ENCODE assay signal across 10 mouse cellular contexts in genomic region chr6:64688181-64688944, GRCm38 (mm10). TPM values are rescaled to one million over a fixed set of nuclear protein-coding genes. Genes with fewer than 3 reads are reported as not detected.
DNase-seq lines count a peak whose midpoint lies in the region; ATAC-seq and TF ChIP-seq lines count a peak whose summit lies in the region.
"Had no signal": no experiment of that assay in that cellular context is flagged by ENCODE, and none has a peak within 500 bp of the region (broad histone marks: within the 10 kb centered on the region; RNA-seq: fewer than 3 reads in every experiment).

No protein-coding gene starts in this region.

- peak; percentile 59 for DNase-seq in left cerebral cortex, postnatal 4 days
- DNase-seq in left cerebral cortex, adult 2 months (ENCODE audit: extremely low spot score in 1 of 2, low spot score in 2 of 2): no peak
- peak; percentile 26 for DNase-seq in limb, embryonic 11.5 days (ENCODE audit: low spot score)
- no peak for DNase-seq in ovary, postnatal 36 days (ENCODE audit: low spot score)
- DNase-seq in layer of hippocampus, adult 9-10 months (ENCODE audit: low spot score): no peak
- DNase-seq: heart, postnatal 4 days had no signal

- WGBS in embryonic facial prominence, embryonic 15.5 days: 8% methylated on average over 19 of the region's 19 CpGs
- 7% methylated on average over 19 of the region's 19 CpGs for WGBS in limb, embryonic 11.5 days
- 8% methylated on average over 19 of the region's 19 CpGs for whole genome bisulfite sequencing in stomach, embryonic 16.5 days

- no peak for ATAC-seq in embryonic facial prominence, embryonic 15.5 days (ENCODE audit: insufficient number of reproducible peaks, low FRiP score, low TSS enrichment, low read depth)
- ATAC-seq in limb, embryonic 11.5 days (ENCODE audit: insufficient number of reproducible peaks, low FRiP score, low TSS enrichment, low read depth): no peak
- no peak for ATAC-seq in stomach, embryonic 16.5 days (ENCODE audit: insufficient read depth, low FRiP score)
- ATAC-seq: liver, embryonic 12.5 days had no signal

- H3K4me3 ChIP-seq in left cerebral cortex, adult 2 months: no peak overlapping the region
- H3K4me3 ChIP-seq in embryonic facial prominence, embryonic 15.5 days (replicated peaks): no peak overlapping the region
- no peak overlapping the region for H3K4me3 ChIP-seq in limb, embryonic 11.5 days (ENCODE audit: low read depth, low read length)
- no peak overlapping the region for H3K4me3 ChIP-seq in stomach, embryonic 16.5 days (replicated peaks; ENCODE audit: low read length)
- H3K4me3 ChIP-seq: liver, embryonic 12.5 days; myocyte had no signal

- peaks cover 5% of the 10 kb centered on the region; the same call in 1 of the 2 replicates for H3K4me1 ChIP-seq in embryonic facial prominence, embryonic 15.5 days
- H3K4me1 ChIP-seq in limb, embryonic 11.5 days (ENCODE audit: control insufficient read depth, insufficient read depth, low read length): no peaks in the 10 kb centered on the region
- no peaks in the 10 kb centered on the region for H3K4me1 ChIP-seq in stomach, embryonic 16.5 days (ENCODE audit: control insufficient read depth, insufficient read depth, low read length)
- H3K4me1 ChIP-seq: liver, embryonic 12.5 days had no signal

- intact Hi-C loops in left cerebral cortex, postnatal 4 days (cut with DNase I): loop anchor here (5.0 to 10.0 kb wide), 2 partner anchors 309 to 396 kb away; no protein-coding TSS in a partner anchor
- intact Hi-C loops in left cerebral cortex, adult 2 months (cut with DNase I): loop anchor here (10.0 kb wide), 1 partner anchor 386 kb away; no protein-coding TSS in a partner anchor

- H3K36me3 ChIP-seq in embryonic facial prominence, embryonic 15.5 days: no peaks in the 10 kb centered on the region
- H3K36me3 ChIP-seq in limb, embryonic 11.5 days (ENCODE audit: control insufficient read depth, insufficient read depth, low read length): no peaks in the 10 kb centered on the region
- no peaks in the 10 kb centered on the region for H3K36me3 ChIP-seq in stomach, embryonic 16.5 days (ENCODE audit: control insufficient read depth, insufficient read depth, low read length)
- H3K36me3 ChIP-seq: liver, embryonic 12.5 days had no signal

- no peaks in the 10 kb centered on the region for H3K9me3 ChIP-seq in embryonic facial prominence, embryonic 15.5 days (replicated peaks)
- no peaks in the 10 kb centered on the region for H3K9me3 ChIP-seq in limb, embryonic 11.5 days (ENCODE audit: control insufficient read depth, low read length)
- no peaks in the 10 kb centered on the region for H3K9me3 ChIP-seq in stomach, embryonic 16.5 days (replicated peaks; ENCODE audit: control insufficient read depth, low read length)
- H3K9me3 ChIP-seq: liver, embryonic 12.5 days had no signal

- 0 out of 2 replicates have a peak overlapping the region, but pooled peaks have one; percentile 10 for H3K4me2 ChIP-seq in embryonic facial prominence, embryonic 15.5 days (replicated peaks)
- H3K4me2 ChIP-seq in limb, embryonic 11.5 days (ENCODE audit: low read depth, severe bottlenecking): peak overlapping the region; percentile 30
- 0 out of 2 replicates have a peak overlapping the region, but pooled peaks have one; percentile 12 for H3K4me2 ChIP-seq in stomach, embryonic 16.5 days (ENCODE audit: low read depth, low read length)
- H3K4me2 ChIP-seq: liver, embryonic 12.5 days had no signal

- H3K27me3 ChIP-seq in embryonic facial prominence, embryonic 15.5 days: 0 out of 2 replicates have a peak, but pooled peaks cover 3% of the 10 kb centered on the region
- H3K27me3 ChIP-seq in limb, embryonic 11.5 days (ENCODE audit: control insufficient read depth, insufficient read depth, low read length): no peaks in the 10 kb centered on the region
- H3K27me3 ChIP-seq in stomach, embryonic 16.5 days (ENCODE audit: control insufficient read depth, insufficient read depth, low read length): peaks cover 8% of the 10 kb centered on the region

- H3K9ac ChIP-seq in embryonic facial prominence, embryonic 15.5 days: no peak overlapping the region
- H3K9ac ChIP-seq in limb, embryonic 11.5 days (ENCODE audit: low read length): no peak overlapping the region
- H3K9ac ChIP-seq in stomach, embryonic 16.5 days (ENCODE audit: low read length): no peak overlapping the region
- H3K9ac ChIP-seq: liver, embryonic 12.5 days had no signal

- no peak overlapping the region for H3K27ac ChIP-seq in left cerebral cortex, adult 2 months
- H3K27ac ChIP-seq in embryonic facial prominence, embryonic 15.5 days (replicated peaks): no peak overlapping the region
- no peak overlapping the region for H3K27ac ChIP-seq in limb, embryonic 11.5 days (replicated peaks; ENCODE audit: low read depth, low read length)
- no peak overlapping the region for H3K27ac ChIP-seq in stomach, embryonic 16.5 days (ENCODE audit: low read length)
- H3K27ac ChIP-seq: liver, embryonic 12.5 days had no signal

- no peak for TF ChIP-seq CTCF in left cerebral cortex, adult 2 months (IDR thresholded peaks at IDR 0.05)

RNA-seq across cellular contexts. Expression of gene Atoh1, which starts 40.6 kb away (rescaled TPM):
- not detected for total RNA-seq in left cerebral cortex, postnatal 4 days (2021)
- total RNA-seq in left cerebral cortex, adult 2 months (2021): not detected
- polyA plus RNA-seq in embryonic facial prominence, embryonic 15.5 days (2015; fragmentation: Nextera tagmentation; extraction: Ambion mirVana): 5.6 and 7.1 TPM in 2 replicates
- polyA plus RNA-seq in limb, embryonic 11.5 days (2014; fragmentation: Nextera tagmentation; extraction: Ambion mirVana): not detected in 2 replicates
- 0.31 and 0.71 TPM in 2 replicates for polyA plus RNA-seq in stomach, embryonic 16.5 days (2015; fragmentation: Nextera tagmentation; extraction: Ambion mirVana)
- total RNA-seq: heart, postnatal 4 days had no signal
- polyA plus RNA-seq: liver, embryonic 12.5 days; myocyte had no signal

Comparison
In these comparisons a context has a peak if more than half of its experiments do, and no peak if none do; other contexts are left out.
1. DNase-seq: peak in left cerebral cortex, postnatal 4 days (single experiment) and limb, embryonic 11.5 days (single experiment); none in left cerebral cortex, adult 2 months (0 of 2), ovary, postnatal 36 days (single experiment) and layer of hippocampus, adult 9-10 months (single experiment).
2. Peak in every context shown above with its lines, with median percentiles within 50 percentile points of each other: H3K4me2 ChIP-seq.